Mouse (Mus musculus): ENCODE data around the gene Eif5a.
"Not testable (repeated sequence)": the region's sequence is repeated elsewhere in the genome, so short reads cannot be mapped to it uniquely, and the experiment has no call there.

Eif5a gene

GRCm38 (mm10) chr11:69921114-69922011, at the start of gene Eif5a:
Gene Eif5a (minus strand): TSS chr11:69921958.
- peak; percentile 100 for DNase-seq (ENCODE audit: low read depth, low spot score)

- DNase-seq (ENCODE audit: low read depth, low spot score), result peak; percentile 31
Observed at GRCm38 (mm10) chr11:69970775-69971174, 49.0 kb upstream of the Eif5a start.

- DNase-seq (ENCODE audit: low read depth, low spot score), result no peak
Observed at GRCm38 (mm10) chr11:69970222-69970621, 48.5 kb upstream of the Eif5a start.

- no peak for DNase-seq (ENCODE audit: low read depth, low spot score)
Observed at GRCm38 (mm10) chr11:69968793-69969192, 47.0 kb upstream of the Eif5a start.

DNA sequence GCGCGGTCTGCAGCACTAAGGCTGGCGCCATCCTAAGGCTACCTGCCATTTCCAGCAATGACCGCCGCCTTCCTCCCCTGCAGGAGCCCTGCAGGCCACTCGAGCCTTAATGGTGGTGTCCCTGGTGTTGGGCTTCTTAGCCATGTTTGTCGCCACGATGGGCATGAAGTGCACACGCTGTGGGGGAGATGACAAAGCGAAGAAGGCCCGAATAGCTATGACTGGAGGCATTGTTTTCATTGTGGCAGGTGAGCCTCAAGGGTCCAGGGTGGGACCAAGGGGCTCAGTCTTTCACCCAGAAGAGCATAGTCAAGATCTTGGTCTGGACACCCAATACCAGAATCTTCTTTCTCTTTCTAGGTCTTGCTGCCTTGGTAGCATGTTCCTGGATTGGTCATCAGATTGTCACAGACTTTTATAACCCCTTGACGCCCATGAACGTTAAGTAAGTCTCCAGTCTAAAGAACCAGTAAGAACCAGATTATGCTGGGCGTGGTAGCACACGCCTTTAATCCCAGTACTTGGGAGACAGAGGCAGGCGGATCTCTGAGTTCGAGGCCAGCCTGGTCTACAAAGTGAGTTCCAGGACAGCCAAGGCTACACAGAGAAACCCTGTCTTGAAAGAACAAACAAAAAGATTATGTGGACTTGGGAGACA, 45.2 kb upstream of the Eif5a start:
- no peak for DNase-seq (ENCODE audit: low read depth, low spot score)

DNA sequence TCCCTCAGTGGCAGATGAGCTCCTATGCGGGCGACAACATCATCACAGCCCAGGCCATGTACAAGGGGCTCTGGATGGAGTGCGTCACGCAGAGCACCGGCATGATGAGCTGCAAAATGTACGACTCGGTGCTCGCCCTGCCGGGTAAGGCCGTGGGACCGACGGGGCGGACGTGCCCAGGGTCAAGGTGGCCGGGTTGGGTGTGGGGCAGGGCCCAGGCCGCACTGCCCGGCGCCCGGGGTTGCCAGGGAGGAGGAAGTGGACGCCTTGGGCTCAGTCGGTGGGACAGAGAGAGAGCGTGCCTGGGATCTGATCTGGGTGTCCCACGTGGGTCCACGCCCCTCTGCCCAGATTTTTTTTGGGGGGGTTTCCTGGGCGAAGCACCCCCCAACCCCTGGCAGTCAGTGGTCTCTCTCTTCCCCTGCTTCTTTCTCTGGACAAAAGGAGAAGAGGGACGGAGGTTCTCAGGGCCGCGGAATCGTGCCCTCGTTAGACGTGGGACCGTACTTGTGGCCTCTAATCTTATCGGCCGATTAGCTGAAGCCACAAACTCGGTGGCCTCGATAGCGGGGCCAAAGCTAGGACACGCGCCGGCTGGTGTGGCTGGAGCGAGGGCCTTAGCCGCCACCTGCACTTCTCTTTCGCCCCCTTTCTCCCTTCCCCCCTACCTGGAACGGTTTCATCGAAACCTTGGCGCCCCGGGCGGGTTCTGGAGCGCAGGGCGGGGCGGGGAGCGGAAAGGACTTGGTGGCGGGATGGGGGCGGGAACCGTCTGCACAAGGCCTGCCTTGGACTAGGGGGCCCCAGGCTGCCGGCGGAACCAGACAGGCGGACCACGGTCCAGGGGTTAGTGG, 44.5 kb upstream of the Eif5a start:
- DNase-seq (ENCODE audit: low read depth, low spot score), result no peak

- no peak for DNase-seq (ENCODE audit: low read depth, low spot score)
Observed at GRCm38 (mm10) chr11:69965271-69966005, 43.7 kb upstream of the Eif5a start.

GRCm38 (mm10) chr11:69964650-69965270, 43.0 kb upstream of the Eif5a start, which contains the start of gene Cldn7:
Gene Cldn7 (plus strand): TSS chr11:69964779.
- no peak for DNase-seq (ENCODE audit: low read depth, low spot score)

- no peak for DNase-seq (ENCODE audit: low read depth, low spot score)
Observed at GRCm38 (mm10) chr11:69961841-69962240, 40.1 kb upstream of the Eif5a start.

DNA sequence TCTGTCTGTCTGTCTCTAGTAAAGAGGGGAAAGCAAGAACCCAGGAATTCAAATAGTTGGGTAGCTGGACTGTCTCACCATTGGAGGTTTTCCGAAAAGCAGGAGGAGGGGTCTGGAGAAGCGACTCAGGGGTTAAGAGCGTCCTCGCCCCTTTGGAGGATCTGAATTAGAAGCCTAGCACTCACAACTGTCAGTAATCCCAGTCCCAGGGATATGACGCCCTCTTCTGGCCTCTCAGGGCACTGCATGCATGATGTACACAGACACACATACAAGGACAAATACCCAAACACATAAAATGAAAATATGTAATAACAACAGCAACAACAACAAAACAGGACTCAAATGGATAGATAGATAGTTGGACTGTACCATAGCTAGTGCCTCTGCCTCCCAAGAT, 38.9 kb upstream of the Eif5a start:
- DNase-seq (ENCODE audit: low read depth, low spot score), result peak; percentile 55

DNA sequence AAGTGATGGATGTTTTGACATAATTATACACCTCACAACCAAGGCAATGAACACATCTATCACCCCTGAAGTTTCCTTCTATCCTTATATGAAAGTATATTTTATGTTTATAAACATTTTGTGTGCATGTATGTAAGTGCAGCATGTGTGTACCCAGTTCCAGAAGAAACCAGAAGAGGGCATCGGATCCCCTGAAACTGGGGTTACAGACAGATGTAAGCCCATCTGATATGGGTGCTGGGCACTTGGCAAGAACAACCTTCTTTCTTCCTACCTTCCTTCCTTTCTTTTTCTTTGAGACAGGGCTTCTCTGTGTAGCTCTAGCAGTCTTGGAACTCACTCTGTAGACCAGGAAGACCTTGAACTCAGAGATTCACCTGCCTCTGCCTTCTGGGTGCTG, 34.5 kb upstream of the Eif5a start:
- DNase-seq (ENCODE audit: low read depth, low spot score), result peak; percentile 53

GRCm38 (mm10) chr11:69955618-69956017, 33.9 kb upstream of the Eif5a start:
- DNase-seq (ENCODE audit: low read depth, low spot score), result not testable (repeated sequence)

DNA sequence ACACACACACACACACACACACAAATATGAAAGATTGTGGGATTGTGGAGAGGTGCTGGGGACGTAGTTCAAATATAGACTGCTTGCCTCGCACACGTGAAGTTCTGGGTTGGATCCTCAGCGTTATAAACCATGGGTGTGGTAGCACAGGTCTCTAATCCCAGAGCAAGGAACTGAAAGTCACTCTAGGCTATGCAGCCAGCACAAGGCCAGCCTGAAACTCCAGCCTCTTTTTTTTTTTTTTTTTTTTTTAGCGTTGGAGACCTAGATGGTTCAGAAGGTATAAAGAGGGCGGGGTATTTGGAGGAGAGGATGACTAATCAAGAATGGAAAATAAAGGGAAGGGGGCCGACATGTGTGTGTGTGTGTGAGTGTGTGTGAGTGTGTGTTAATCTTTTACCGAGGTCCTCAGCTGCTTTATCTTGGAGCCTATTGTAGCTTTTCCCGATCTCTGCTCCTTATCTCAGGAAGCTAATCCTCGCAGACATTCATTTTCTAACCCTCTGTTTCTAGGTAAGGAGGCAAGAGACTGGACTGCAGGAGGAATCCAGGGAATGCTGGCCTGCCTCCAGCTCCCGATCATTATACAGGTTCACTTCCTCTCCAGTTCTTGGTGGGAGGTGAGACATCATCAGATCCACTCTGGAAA, 31.6 kb upstream of the Eif5a start:
- DNase-seq (ENCODE audit: low read depth, low spot score), result no peak

- peak; percentile 31 for DNase-seq (ENCODE audit: low read depth, low spot score)
Observed at GRCm38 (mm10) chr11:69952274-69952673, 30.5 kb upstream of the Eif5a start.

- peak; percentile 48 for DNase-seq (ENCODE audit: low read depth, low spot score)
Observed at GRCm38 (mm10) chr11:69950807-69951459, 29.2 kb upstream of the Eif5a start.

DNA sequence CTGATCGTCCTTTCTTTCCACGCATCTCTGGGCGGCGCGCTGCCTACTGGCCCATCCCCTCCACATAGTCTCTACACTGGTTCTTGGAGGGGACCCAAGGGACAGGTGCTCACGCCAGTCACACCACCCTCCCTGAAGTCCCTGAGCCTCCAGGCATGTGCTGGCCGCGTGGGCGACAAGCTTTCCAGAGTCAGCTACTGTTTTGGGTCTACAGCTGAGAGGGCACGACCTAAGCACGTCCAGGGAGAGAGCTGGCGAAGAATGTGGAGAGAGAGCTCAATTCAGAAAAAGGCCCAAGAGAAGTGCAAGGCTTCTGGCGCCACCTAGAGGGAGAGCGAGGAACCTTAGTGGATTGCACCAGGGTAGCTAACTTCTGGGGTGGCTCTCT, 27.0 kb upstream of the Eif5a start:
- DNase-seq (ENCODE audit: low read depth, low spot score), result peak; percentile 87

DNA sequence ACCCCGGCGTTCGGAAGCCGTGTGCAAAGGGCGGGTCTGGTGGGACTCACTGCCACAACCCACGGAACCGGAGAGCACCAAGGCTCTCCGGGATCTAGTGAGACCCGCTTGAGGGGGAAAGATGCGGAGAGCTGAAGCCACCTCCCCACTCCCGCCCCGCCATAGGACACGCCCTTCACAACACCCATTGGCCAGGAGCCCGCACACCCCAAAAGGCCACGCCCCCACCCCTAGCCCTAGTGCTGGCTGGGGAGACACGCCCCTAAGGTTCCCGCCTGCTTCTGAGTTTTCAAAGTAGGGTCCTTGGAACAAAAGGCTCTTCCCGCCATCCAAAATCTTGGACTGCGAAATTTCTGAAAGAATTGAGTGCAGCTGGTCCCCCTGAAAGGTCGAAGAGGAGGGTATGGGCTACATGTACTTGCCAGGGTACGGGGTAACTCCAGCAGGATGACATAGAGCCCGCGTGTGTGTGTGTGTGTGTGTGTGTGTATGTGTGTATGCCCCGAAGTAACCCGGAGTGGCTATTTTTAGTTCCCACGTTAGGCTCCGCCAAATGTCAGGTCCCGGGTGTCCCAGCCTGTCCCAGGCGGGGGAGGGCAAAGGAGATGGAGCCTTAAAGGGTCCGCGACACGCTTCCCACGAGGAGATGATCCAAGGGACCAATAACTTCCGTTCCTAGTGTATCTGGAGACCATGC, 26.5 kb upstream of the Eif5a start, which contains the start of gene Slc2a4:
Gene Slc2a4, minus strand, starts transcription at position 123 of the 697 bp plus-strand sequence.
- DNase-seq (ENCODE audit: low read depth, low spot score), result peak; percentile 90

DNA sequence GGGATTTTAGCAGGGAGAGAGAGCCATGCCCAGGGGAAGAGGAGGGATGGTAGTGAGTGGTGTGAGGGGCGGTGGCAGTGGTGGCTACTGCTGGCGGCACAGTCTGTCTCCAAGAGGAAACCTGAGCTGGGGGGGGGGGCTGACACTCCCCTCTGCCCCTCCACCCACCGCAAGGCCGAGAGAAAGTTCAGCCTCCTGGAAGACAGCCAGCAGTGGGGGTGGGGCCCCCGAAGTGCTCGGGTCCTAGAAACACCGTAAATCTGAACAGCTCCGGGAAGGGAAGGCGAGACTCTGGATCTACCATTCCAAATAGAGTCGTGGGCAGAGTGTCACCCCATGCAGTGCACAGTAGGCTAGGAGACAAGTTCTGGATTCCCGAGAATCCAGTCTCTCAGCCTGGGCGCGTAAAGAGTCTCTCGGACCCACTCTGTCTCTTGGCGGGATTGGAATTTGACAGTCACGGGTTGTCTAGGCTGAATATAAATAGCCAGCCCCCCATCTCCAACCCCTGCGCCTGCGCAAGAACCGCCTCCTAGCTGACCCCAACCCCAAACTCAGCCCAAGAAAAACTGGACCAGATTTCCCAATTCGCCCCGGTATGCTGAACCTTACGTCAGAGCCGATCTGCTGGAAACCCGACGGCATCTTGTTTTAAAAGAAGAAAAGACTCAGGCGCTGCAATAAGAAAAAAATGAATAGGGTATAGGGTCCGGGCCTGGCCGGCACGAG, 25.7 kb upstream of the Eif5a start:
- DNase-seq (ENCODE audit: low read depth, low spot score), result no peak

All from A20 (cell line).